Mouse (Mus musculus) thymus, postnatal 10 days (tissue): Measurements from ENCODE around the gene Nanos1.

ENCODE experiments used
- DNase-seq, 2 experiments: peaks; one replicate each; pipeline ENCODE4 v3.0.0; 2021; ENCODE audit warnings: low spot score in 2 of 2

Nanos1 gene

GRCm38 (mm10) chr19:60755438-60756191 lies at the start of gene Nanos1:
Gene Nanos1 (plus strand): TSS chr19:60755987.
- DNase-seq, result peak; percentile 92 to 94

- DNase-seq, result no peak
Observed at GRCm38 (mm10) chr19:60709193-60709900, 46.4 kb upstream of the Nanos1 start.

GRCm38 (mm10) chr19:60710196-60710595 lies 45.6 kb upstream of the Nanos1 start:
- no peak for DNase-seq

- DNase-seq, result no peak
Observed at GRCm38 (mm10) chr19:60712577-60712976, 43.2 kb upstream of the Nanos1 start.

- DNase-seq, result no peak
Observed at GRCm38 (mm10) chr19:60716381-60716780, 39.4 kb upstream of the Nanos1 start.

GRCm38 (mm10) chr19:60730281-60730852 lies 25.4 kb upstream of the Nanos1 start:
- peak; percentile 6 to 56 for DNase-seq

- no peak for DNase-seq
Observed at GRCm38 (mm10) chr19:60731299-60731698, 24.5 kb upstream of the Nanos1 start.

- DNase-seq, result no peak
Observed at GRCm38 (mm10) chr19:60731966-60732365, 23.8 kb upstream of the Nanos1 start.

GRCm38 (mm10) chr19:60740560-60740959 lies 15.2 kb upstream of the Nanos1 start:
- DNase-seq, result no peak

- DNase-seq, result no peak
Observed at GRCm38 (mm10) chr19:60743767-60744547, 11.8 kb upstream of the Nanos1 start.

- DNase-seq, result no peak
Observed at GRCm38 (mm10) chr19:60747801-60748200, 8.0 kb upstream of the Nanos1 start.

- DNase-seq, result peak; percentile 56 to 58
Observed at GRCm38 (mm10) chr19:60756192-60757098, 658 bp downstream of the Nanos1 start.

- no peak for DNase-seq
Observed at GRCm38 (mm10) chr19:60757099-60757785, 1.5 kb downstream of the Nanos1 start.

GRCm38 (mm10) chr19:60758896-60759835 lies 3.4 kb downstream of the Nanos1 start:
- no peak for DNase-seq

GRCm38 (mm10) chr19:60773366-60773765 lies 17.6 kb downstream of the Nanos1 start:
- DNase-seq, result no peak

- DNase-seq, result no peak
Observed at GRCm38 (mm10) chr19:60782034-60782433, 26.2 kb downstream of the Nanos1 start.

- DNase-seq, result no peak
Observed at GRCm38 (mm10) chr19:60784712-60785111, 28.9 kb downstream of the Nanos1 start.

- no peak for DNase-seq
Observed at GRCm38 (mm10) chr19:60787465-60788150, 31.8 kb downstream of the Nanos1 start.
